In the genomic region with DNA sequence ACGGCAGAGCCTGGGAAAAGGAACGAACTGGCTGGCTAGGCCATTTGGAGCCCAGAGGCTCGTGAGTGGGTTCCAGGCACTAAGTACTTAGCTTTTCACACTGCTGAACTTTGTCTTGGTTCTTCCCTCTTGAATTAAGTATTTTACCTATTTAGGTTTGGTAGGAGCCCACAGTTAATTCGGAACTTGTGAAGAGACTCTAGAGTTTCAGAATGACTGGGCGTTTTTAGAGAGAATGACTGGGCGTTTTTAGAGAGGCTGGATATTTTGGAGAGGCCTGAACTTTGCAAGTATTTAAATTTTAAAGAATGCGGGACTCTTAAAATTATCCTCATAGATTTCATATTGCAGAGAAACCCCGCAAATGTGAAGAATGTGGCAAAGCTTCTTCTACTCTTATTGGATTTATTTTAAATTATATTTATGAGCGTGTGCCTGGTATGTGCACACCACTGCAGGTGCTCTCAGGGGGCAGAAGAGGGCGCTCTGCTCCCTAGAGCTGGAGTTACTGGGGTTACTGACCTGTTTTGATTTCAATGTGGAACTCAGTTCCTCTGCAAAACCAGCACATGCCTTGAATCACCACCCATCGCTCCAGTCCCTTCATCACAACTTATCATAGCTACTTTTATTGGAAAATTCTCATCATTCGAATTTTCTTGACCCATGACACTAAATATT, we compare ENCODE assay signal across 22 mouse cellular contexts. TPM values are rescaled to one million over a fixed set of nuclear protein-coding genes. Genes with fewer than 3 reads are reported as not detected.
DNase-seq lines count a peak whose midpoint lies in the region; ATAC-seq and TF ChIP-seq lines count a peak whose summit lies in the region.
"Had no signal": no experiment of that assay in that cellular context is flagged by ENCODE, and none has a peak within 500 bp of the region (broad histone marks: within the 10 kb centered on the region; RNA-seq: fewer than 3 reads in every experiment).

No protein-coding gene starts in this region.

- CTCF ChIA-PET in Patski (lab: Charles Lee): interaction anchor here (1.0 to 1.7 kb wide), 2 partner anchors 15 to 29 kb away, joined by 3 to 5 read pairs; no protein-coding TSS in a partner anchor

- peaks cover 14% of the 10 kb centered on the region for H3K36me3 ChIP-seq in lung, embryonic 14.5 days (ENCODE audit: insufficient read depth)
- H3K36me3 ChIP-seq in E14TG2a.4 (ENCODE audit: insufficient read depth, low read length): peaks cover 5% of the 10 kb centered on the region
- H3K36me3 ChIP-seq in midbrain, embryonic 11.5 days (ENCODE audit: control insufficient read depth, insufficient read depth, low read length): no peaks in the 10 kb centered on the region
- H3K36me3 ChIP-seq: hindbrain, embryonic 15.5 days; liver, embryonic 15.5 days had no signal

- H3K4me3 ChIP-seq in lung, embryonic 14.5 days (ENCODE audit: low read depth, low read length): no peak overlapping the region
- H3K4me3 ChIP-seq in lung, adult 2 months (replicated peaks; ENCODE audit: extremely low read depth, low read depth, low read length): no peak overlapping the region
- H3K4me3 ChIP-seq in E14TG2a.4 (replicated peaks; ENCODE audit: low read length): no peak overlapping the region
- no peak overlapping the region for H3K4me3 ChIP-seq in midbrain, embryonic 11.5 days (ENCODE audit: low read depth, low read length)
- H3K4me3 ChIP-seq: forebrain, embryonic 10.5 days; heart, embryonic 10.5 days; hindbrain, embryonic 15.5 days; liver, embryonic 15.5 days had no signal

- no peak overlapping the region for H3K4me2 ChIP-seq in lung, embryonic 14.5 days
- H3K4me2 ChIP-seq in midbrain, embryonic 11.5 days: no peak overlapping the region
- H3K4me2 ChIP-seq: hindbrain, embryonic 15.5 days; liver, embryonic 15.5 days had no signal

- peaks cover 8% of the 10 kb centered on the region; the same call in 1 of the 2 replicates for H3K4me1 ChIP-seq in lung, embryonic 14.5 days (ENCODE audit: insufficient read depth)
- H3K4me1 ChIP-seq in lung, adult 2 months (ENCODE audit: control insufficient read depth, insufficient read depth, low read length): peaks cover 7% of the 10 kb centered on the region
- H3K4me1 ChIP-seq in E14TG2a.4 (replicated peaks; ENCODE audit: low read depth, low read length): peaks cover 16% of the 10 kb centered on the region
- no peaks in the 10 kb centered on the region for H3K4me1 ChIP-seq in midbrain, embryonic 11.5 days (ENCODE audit: control insufficient read depth, insufficient read depth, low read length)
- H3K4me1 ChIP-seq: forebrain, embryonic 10.5 days; liver, embryonic 15.5 days had no signal

- DNase-seq in lung, embryonic 14.5 days: no peak
- no peak for DNase-seq in lung, adult 2 months
- DNase-seq in Patski (ENCODE audit: low read depth, low spot score) (no peak), MN1 (ENCODE audit: low spot score) (no peak)
- DNase-seq in induced T-regulatory cell, adult 2 months (ENCODE audit: low read depth): peak; percentile 4
- DNase-seq in right cerebral cortex, postnatal 10 days (ENCODE audit: low spot score in 2 of 2): no peak
- DNase-seq in midbrain, embryonic 11.5 days (ENCODE audit: low spot score, missing footprints): no peak
- DNase-seq: adrenal gland, postnatal 36 days; cerebellum, adult 18-20 months; cerebellum, postnatal 14 days; forebrain, postnatal 0 days; kidney, adult 9 months; kidney, postnatal 14 days; layer of hippocampus, postnatal 36 days; lung, postnatal 14 days; right cerebral cortex, adult 18-20 months had no signal

- no peaks in the 10 kb centered on the region for H3K27me3 ChIP-seq in lung, embryonic 14.5 days (ENCODE audit: insufficient read depth, low read length)
- no peaks in the 10 kb centered on the region for H3K27me3 ChIP-seq in E14TG2a.4 (ENCODE audit: insufficient read depth, low read length)
- H3K27me3 ChIP-seq in Patski: no peaks in the 10 kb centered on the region
- H3K27me3 ChIP-seq in midbrain, embryonic 11.5 days (ENCODE audit: control insufficient read depth, insufficient read depth, low read length): no peaks in the 10 kb centered on the region
- H3K27me3 ChIP-seq: hindbrain, embryonic 15.5 days; liver, embryonic 15.5 days had no signal

- POLR2A ChIA-PET in Patski (lab: Charles Lee): no interaction called here

- TF ChIP-seq CTCF in lung, embryonic 14.5 days (IDR thresholded peaks at IDR 0.05; ENCODE audit: low read depth): 0 out of 2 replicates have a peak, but pooled peaks have one; percentile 3
- no peak for TF ChIP-seq CTCF in lung, adult 2 months (IDR thresholded peaks at IDR 0.05; ENCODE audit: insufficient read depth, low read length)
- TF ChIP-seq CTCF in E14TG2a.4 (conservative IDR thresholded peaks at IDR 0.05; ENCODE audit: low read length) (peak; percentile 49), Patski (IDR thresholded peaks at IDR 0.05) (peak; percentile 36)

- in situ Hi-C loops in Patski (cut with MboI; ENCODE audit: low pct_unique_long_range_greater_than_20kb): no loop called here

- WGBS in lung, embryonic 14.5 days: 93% methylated on average over 12 of the region's 12 CpGs
- 92% methylated on average over 12 of the region's 12 CpGs for WGBS in lung, adult 2 months
- 91% methylated on average over 12 of the region's 12 CpGs for WGBS in midbrain, embryonic 11.5 days

- no peak overlapping the region for H3K9ac ChIP-seq in lung, embryonic 14.5 days
- H3K9ac ChIP-seq in midbrain, embryonic 11.5 days (ENCODE audit: low read length): no peak overlapping the region
- H3K9ac ChIP-seq: forebrain, postnatal 0 days; hindbrain, embryonic 15.5 days; liver, embryonic 15.5 days had no signal

- H3K9me3 ChIP-seq in lung, embryonic 14.5 days (ENCODE audit: low read depth, low read length): no peaks in the 10 kb centered on the region
- no peaks in the 10 kb centered on the region for H3K9me3 ChIP-seq in E14TG2a.4 (ENCODE audit: low read length)
- H3K9me3 ChIP-seq in midbrain, embryonic 11.5 days (ENCODE audit: control insufficient read depth, low read length): no peaks in the 10 kb centered on the region
- H3K9me3 ChIP-seq: forebrain, embryonic 10.5 days; heart, embryonic 10.5 days; hindbrain, embryonic 15.5 days; liver, embryonic 15.5 days had no signal

- no peak for ATAC-seq in lung, embryonic 14.5 days (ENCODE audit: insufficient read depth)
- no peak for ATAC-seq in Patski
- ATAC-seq in midbrain, embryonic 11.5 days (ENCODE audit: low FRiP score): no peak
- ATAC-seq: forebrain, postnatal 0 days; intestine, embryonic 16.5 days had no signal

- no peak overlapping the region for H3K27ac ChIP-seq in lung, embryonic 14.5 days (ENCODE audit: low read depth)
- no peak overlapping the region for H3K27ac ChIP-seq in midbrain, embryonic 11.5 days (ENCODE audit: low read depth, low read length)
- H3K27ac ChIP-seq: forebrain, embryonic 10.5 days; heart, embryonic 10.5 days; hindbrain, embryonic 15.5 days; liver, embryonic 15.5 days had no signal

- no peak for TF ChIP-seq POLR2A in lung, adult 2 months (IDR thresholded peaks at IDR 0.05; ENCODE audit: borderline replicate concordance, extremely low read depth, low read depth, low read length)

RNA-seq across cellular contexts. Expression of a gene that starts 29.8 kb away (rescaled TPM):
- polyA plus RNA-seq in lung, embryonic 14.5 days (2014; fragmentation: Nextera tagmentation; extraction: Ambion mirVana): 84.5 and 91.3 TPM in 2 replicates
- 401 and 498 TPM in 2 replicates for polyA plus RNA-seq in lung, adult 2 months (2012; rRNA removed)
- 460 TPM for polyA plus RNA-seq in Patski (2021)
- 7.6 and 7.9 TPM in 2 replicates for polyA plus RNA-seq in midbrain, embryonic 11.5 days (2014; fragmentation: Nextera tagmentation; extraction: Ambion mirVana)
